Mouse (Mus musculus): Measurements from ENCODE around the gene Mast2.

The Mast2 gene

DNA sequence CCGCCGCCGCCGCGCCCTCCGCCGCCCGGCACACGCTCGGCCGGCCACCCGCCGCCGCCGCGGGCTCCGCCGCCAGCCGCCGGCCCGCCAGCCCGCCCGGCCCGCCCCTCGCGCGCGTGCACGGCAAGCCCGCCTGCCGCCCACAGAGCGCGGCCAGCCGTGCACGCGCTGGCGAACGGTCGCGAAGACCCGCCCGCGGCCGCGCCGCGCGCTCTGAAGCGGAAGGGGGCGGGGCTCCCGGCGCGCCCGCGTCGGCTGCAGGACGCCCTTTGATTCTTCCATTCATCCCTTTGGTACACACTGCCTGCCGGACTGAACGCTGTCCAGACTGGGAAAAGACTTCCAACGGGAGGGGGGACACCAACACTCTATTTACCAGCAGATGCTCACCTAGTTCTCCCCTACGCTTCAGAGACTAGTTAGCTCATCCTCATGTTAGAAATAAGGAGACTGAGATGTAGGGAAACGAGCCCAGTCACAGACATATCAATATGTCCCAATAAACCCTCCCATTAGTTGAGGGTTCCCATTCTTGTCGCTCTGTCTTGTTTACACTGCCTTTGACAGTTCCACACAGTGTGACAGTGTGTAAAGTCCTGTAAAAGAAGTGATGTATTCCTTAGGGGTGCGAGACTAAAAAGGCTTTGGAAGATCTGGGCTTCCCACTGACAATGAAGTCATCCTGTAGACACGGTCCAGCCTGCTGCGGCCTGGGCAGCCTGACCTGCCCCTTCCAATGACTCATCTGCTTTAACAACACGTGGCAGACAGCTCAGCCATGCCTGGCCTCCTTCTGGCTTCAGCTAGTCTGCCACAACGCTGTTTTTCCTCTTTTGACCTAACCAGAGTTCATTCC, at the start of gene Mast2:
Mast2 (minus strand) TSS at position 58 of the 856 bp plus-strand sequence.
- DNase-seq (ENCODE audit: extremely low spot score, low read depth, low spot score): peak; percentile 53

DNA sequence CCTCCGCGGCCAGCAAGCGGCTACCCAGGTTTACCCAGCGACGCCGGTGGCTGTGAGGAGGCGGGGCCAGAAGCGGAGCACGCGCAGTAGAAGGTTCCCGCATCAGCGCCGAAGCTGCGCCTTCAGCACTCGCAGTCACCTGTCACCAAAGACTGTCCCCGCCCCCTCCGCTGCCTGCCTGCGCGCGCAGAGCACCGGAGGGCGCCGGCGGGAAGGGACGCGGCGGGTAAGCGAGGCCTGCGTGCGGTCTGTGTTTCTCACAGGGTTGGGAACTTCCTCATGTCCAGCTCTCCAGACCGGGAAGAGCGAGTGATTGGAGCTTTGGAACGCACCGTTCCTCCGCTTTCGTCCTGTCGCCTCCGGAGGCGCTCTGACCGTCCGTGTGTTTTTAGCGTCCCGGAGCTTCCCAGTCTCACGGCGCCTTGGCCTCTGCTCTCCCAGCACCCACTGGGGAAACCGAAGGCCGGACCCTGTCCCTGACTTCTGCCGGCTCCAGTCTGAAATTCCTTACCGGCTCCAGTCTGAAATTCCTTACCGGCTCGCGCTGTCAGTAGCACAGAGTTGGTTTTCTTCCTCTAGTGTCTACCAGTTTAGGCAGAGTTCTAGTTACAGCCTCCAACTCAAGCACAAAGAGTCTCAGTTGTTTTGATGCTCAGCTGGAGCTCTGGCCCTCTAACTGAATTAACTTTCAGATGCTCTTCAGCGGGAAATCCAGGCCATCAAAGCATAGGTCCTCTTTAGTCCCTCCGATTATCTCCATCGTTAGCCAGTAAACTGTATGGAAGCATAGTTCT, 43.6 kb upstream of the Mast2 start, which contains the start of gene Ipp:
Ipp (plus strand) TSS at position 125 of the 794 bp plus-strand sequence.
- DNase-seq (ENCODE audit: extremely low spot score, low read depth, low spot score): peak; percentile 54

DNA sequence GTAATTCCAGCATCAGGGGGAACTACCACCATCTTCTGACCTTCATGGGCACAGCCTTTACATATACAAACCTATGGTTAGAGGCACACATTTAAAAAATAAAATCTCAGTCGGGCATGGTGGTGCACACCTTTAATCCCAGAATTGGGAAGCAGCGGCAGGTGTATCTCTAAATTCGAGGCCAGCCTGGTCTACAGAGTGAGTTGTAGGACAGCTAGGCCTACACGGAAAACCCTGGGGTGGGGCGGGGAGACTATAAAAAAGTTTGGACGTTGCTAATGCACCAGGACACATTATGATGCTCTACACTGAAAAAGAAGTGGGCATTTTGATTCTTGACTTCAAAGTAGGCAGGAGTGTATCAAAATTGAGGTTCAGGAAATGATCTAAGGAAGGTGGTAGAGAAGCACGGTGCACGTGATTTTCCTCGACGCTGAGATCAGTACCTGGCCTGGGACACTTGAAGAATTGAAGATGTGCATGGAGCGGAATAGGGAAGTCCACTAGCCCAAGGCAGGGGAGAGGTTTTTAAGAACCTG, 43.0 kb upstream of the Mast2 start:
- DNase-seq (ENCODE audit: extremely low spot score, low read depth, low spot score): no peak

DNA sequence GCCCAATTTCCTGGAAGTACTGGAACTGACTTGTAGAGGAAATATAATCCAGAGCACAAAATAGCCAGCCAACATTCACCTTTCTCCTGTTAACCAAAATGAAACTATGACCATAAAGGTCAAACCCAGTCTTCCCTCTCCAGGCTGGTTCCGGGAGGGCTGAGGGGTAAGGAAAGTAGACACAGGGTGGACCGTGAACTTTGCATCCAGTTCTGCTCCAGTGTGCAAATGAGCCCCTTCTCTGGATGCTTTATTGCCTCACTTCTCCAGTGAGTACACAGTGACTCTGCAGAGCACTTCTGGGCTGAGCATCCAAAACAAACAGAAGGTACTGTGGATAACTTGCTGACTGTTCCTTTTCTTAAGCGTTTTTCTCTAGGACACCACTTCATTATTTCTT, 36.0 kb upstream of the Mast2 start:
- no peak for DNase-seq (ENCODE audit: extremely low spot score, low read depth, low spot score)

DNA sequence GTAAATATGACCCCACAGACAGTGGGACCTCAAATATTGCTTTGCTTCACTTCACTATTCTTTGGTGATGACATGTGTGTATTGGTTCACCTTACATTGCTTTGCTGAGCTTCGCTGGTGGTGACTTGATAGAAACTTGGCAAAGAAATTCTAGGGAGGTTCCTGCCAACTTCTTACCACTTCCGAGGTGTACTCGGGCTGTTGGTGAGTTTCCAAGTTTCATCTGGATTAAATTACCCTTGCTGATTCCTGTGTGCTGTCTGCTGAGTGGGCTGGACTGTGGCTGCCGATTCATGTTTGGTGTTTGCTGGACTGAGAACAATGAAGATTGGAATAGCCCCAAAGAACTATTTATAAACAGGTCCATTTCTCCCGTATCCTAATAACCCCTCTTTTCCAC, 29.7 kb upstream of the Mast2 start:
- DNase-seq (ENCODE audit: extremely low spot score, low read depth, low spot score): no peak

DNA sequence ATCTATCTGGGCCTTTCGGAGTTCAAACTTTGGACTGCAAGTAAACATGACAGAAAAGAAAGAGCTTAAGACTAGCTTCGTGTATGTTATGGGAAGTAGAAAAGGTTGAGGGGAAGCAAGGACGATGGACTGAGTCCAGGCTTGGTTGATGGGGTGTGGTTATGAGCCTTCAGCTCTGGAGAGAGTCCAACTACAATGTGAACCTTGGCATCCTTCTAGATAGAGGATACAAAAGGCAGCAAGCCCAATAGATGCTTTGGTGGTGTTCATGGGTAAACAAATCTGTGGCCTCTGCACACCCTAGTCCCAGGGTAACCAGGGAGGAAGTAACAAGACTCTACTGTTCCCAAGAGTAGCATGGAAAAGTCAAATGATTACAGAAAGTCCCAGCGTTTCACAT, 28.5 kb upstream of the Mast2 start:
- no peak for DNase-seq (ENCODE audit: extremely low spot score, low read depth, low spot score)

DNA sequence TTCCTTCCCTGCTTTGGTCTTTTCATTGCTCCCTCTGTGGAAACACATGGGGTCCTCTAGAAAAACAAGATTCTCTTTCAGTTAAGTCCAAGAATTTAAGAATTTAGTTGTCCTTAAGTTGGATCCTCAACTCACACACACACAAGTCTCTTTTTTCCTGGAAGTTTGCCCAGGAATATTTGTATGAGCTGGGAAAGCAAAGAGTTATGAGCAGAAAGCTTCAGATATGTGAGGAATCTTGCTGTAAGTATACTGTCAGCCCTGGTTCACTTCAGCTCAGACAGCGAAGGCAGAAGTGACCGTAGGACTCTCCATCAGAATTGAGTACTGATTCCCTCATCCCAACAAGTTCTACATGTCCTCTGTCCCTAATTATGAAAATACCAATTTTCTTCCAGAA, 27.9 kb upstream of the Mast2 start:
- no peak for DNase-seq (ENCODE audit: extremely low spot score, low read depth, low spot score)

DNA sequence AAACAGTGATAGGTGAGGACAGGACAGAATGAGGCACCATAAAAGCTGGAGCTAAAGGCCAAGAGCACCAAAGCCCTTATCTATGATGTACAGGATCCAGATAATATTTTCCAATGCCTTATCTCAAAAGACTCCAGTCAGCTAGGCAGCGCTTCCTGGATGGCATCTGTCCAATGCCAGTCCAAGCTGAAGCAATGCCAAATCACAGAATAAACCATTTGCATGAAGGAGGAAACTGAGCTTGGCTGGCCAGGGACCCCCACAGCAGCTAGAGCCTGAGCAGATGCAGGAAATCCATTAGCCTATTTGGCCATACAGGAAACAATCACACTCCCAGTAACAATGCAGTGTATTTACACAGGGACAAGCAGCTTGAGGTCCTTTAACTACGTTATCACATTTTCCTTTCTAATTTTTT, 27.1 kb upstream of the Mast2 start:
- DNase-seq (ENCODE audit: extremely low spot score, low read depth, low spot score): no peak

DNA sequence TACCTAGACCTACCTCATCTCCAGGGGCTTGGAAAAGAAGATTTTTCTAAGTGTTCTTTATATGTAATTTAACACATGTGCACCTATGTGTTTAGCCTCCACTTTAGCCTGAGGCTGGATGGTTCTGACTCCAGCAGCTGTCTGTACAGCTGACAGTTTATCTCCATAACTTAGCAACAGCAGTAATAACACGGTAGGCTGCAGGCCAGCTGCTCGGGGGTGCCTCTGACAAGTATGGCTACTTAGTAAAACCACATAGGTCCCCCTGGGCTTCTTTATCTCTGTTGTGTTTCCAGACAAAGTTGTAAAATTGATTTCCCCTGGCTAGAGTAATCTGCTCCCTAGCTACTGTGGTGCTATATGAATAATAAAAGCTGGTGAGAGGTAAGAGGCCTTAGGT, 19.5 kb upstream of the Mast2 start:
- DNase-seq (ENCODE audit: extremely low spot score, low read depth, low spot score): no peak

DNA sequence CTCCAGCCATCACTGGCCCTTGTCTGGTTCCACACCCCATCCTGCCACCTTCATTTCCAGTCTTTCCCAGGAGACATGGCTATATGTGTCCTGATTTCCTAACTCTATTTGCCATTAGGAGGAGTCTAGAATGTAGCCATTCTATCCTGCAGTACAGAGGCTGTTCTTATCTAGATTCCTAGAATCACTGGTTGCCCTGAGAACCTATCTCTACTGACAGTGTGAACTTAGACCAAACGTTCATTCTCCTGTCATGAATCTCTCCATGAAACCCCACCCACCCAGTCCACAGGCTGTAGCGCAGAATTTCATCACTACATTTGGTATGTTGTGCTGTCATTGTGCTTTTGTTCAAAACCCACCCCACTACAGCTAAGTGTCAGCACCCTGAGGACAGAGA, 17.3 kb upstream of the Mast2 start:
- DNase-seq (ENCODE audit: extremely low spot score, low read depth, low spot score): no peak

DNA sequence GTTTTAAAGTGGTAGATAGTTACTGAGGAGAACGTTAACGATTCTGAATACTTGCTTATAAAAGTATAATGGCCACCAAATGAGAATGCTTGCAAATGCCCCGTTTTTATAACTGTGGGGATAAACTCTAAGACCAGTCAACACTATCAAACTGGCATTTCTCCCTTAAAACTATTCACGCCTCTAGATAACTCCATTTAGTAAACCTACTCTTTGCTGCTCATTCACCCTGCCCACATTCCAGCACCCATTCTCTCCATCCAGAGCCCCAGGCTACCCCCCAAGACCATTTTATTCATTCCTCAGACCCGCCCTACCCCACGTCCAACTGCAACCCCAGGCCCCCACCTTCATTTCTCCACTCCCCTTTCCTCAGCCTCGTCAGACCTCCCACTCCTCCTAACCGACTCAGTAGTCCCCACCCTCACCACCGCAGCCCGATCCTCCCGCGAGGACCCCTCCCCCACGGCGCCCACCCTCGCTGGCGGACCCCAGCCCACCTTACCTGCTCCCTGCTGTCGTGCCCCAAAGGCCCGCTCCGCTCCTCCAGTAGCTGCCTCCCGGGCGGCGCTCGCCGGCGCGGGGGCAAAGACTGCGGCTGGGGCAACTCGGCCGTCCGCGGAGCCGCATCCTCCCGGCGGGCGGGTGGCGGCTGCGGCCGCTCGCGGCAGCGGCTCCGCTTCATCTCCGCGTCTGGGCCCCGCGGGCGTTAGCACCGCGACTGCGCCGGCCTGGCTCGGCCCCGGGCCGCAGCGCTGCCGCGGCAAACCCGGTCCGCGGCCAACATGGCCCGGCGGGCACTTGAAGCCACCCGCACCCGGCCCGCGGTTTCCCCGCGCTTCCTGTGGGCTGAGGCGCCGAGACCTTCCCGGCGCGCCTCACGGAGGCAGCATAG, 505 bp downstream of the Mast2 start:
- no peak for DNase-seq (ENCODE audit: extremely low spot score, low read depth, low spot score)

DNA sequence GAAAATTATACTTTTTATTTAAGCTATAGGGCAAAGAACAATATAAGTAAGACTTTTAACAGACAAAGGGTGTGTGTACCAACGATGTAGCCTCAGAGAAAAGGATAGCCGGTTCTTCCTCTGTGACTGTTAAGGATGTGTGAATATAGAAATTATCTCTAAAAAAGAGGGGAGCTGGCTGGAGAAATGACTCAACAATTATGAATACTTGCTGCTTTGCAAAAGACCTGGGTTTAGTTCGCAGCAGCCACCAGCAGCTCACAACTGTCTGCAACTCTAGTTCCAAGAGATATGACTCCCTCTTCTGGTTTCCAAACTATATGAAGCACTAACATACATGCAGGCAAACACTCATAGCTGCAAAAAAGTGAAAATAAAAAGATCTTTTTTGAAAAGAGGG, 2.0 kb downstream of the Mast2 start:
- no peak for DNase-seq (ENCODE audit: extremely low spot score, low read depth, low spot score)

DNA sequence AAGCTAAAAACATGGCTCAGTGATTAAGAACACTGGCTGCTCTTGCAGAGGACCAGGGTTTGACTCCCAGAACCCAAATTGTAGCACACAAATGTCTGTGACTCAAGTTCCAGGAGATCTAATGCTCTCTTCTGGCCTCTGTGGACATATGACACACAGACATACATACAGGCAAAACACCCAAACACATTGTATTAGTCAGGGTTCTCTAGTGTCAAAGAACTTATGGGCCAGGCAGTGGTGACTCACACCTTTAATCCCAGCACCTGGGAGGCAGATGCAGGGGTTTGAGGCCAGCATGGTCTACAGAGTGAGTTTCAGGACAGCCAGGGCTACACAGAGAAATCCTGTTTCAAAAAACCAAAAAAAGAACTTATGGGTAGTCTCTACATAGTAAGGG, 12.4 kb downstream of the Mast2 start:
- no peak for DNase-seq (ENCODE audit: extremely low spot score, low read depth, low spot score)

DNA sequence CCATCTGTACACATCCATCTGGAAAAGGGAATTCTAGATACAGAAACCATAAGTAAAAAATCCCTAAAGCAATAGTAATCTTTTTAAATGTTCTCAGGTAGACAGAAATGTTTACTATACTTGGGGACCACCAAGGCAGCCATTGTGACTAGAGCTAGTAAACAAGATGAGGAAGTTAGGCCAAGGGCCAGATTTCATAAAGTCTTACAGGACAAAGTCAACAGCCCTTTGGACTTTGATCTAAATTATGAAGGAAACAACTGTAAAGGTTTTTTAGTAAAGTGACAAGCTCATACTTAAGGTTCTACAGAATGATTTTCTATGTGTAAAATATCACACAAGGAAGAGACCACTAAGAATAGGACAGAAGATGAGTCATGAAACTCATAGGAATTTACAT, 14.0 kb downstream of the Mast2 start:
- no peak for DNase-seq (ENCODE audit: extremely low spot score, low read depth, low spot score)

DNA sequence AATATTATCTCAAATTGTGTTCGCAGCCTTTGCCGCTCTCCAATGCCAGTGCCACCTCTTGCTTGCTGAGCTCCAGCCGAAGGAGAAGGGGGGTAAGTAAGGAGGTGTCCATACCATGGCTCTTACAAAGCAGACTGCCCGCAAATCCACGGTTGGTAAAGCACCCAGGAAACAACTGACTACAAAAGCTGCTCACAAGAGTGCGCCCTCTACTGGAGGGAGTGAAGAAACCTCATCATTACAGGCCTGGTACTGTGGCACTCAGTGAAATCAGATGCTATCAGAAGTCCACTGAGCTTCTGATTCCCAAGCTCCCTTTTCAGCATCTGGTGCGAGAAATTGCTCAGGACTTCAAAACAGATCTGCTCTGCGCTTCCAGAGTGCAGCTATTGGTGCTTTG, 15.3 kb downstream of the Mast2 start:
- DNase-seq (ENCODE audit: extremely low spot score, low read depth, low spot score): no peak

DNA sequence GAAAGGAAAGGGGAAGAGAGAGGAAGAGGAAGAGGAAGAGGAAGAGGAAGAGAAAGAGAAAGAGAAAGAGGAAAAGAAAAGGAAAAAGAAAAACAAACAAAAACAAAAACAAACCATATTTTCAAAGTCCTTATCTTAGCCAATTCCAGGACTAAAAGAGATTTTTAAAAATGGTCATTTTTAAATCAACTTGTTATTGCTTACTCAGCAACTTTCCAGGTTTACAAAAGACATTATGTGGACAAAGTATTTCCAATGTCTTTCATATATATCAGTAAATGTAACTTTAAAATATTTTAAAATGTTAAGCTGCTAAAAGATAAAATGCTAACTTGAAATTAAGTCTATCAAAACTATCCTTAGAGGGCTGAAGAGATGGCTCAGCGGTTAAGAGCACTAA, 24.6 kb downstream of the Mast2 start:
- no peak for DNase-seq (ENCODE audit: extremely low spot score, low read depth, low spot score)

DNA sequence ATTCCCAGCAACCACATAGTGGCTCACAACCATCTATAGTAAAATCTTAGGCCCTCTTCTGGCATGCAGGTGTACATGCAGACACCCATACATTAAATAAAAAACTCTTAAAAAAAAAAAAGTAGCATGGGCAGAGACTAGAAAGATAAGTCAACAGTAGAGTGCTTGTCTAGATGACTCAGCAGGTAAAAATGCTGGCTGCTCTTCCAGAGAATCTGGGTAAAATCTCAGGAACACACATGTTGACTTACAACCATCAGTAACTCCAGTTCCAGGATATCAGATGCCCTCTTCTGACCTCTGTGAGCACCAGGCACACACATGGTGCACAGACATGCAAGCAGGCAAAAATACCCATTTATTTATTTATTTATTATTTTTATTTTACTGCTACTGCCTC, 25.4 kb downstream of the Mast2 start:
- DNase-seq (ENCODE audit: extremely low spot score, low read depth, low spot score): no peak

DNA sequence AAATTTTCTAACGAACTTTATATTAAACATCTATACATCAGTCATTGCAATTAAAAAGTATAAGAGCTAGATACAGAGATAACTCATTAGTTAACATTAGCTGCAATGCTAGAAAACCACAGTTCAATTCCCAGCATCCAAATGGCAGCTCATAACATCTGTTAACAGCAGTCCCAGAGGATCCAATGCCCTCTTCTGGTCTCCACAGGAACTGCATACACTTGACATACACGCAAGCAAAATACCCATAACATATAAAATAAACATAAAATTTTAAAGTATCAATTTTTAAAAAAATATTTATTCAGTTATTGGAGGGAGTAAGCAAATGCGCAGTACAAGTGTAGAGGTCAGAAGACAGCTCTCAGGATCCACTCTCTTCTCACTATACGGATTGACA, 28.4 kb downstream of the Mast2 start:
- DNase-seq (ENCODE audit: extremely low spot score, low read depth, low spot score): no peak

DNA sequence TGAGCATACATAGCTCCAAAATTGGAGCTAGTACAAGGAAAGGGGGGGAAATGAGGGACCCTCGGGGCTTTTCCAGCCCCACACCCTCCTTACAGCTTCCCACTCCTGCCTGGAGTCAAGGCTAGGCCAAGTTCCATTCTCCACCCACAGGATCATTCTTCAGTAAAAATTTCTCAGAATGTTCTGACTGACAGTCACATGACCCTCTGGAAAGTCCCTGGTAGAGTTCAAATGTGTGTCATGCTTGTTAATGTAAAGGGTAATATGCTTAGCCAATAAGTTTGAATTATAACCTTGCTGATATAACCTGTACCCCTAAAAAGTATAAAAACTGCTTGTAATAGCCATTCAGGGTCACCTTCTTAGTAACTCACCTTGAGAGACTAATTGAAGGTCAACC, 41.8 kb downstream of the Mast2 start:
- no peak for DNase-seq (ENCODE audit: extremely low spot score, low read depth, low spot score)

DNA sequence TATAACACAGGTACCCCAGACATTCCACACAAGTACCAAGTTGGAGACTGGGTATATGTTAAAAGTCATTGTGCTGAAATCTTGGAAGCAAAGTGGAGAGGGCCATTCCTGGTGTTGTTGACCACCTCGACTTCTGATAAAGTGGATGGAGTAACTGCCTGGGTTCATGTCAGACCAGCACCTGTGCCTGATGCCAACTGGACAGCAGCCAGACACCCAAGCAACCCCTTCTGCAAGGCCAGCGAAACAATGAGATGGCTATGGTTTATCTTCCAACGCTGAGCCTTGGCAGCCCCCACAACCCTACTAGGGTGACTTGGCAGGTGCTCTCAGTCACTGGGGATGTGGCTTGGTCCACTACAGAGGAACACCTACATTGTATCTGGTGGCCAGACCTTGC, 42.8 kb downstream of the Mast2 start:
- no peak for DNase-seq (ENCODE audit: extremely low spot score, low read depth, low spot score)

DNA sequence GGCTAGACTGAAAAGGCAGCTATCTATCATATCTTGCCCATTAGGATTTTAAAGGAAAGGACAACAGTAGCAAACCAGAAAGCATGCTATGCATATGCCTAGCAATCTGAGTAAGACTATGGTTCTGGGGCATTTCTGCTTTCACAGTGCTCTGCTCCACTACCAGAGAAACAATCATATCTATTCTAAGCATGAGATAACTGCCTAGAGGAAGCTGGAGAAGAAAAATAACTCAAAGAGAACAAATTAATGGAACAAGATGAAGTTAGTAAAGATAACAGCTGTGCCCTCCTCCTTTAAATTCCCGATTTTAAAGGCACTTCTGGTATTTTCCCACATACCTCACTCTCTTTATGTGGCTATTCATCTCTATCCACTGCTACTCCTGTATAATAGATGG, 51.0 kb downstream of the Mast2 start:
- no peak for DNase-seq (ENCODE audit: extremely low spot score, low read depth, low spot score)

Data from hindlimb bud, embryonic 11.5 days (tissue).